Mouse (Mus musculus) lung, adult 2 months (tissue): Measurements from ENCODE around the gene Lrrn3.

Experiments used
- CTCF ChIP-seq: fragments of 200-500 bp; IDR thresholded peaks from 2 replicates; pipeline ENCODE4 v1.5.1; 2011; ENCODE audit warnings: mild to moderate bottlenecking, low read length, control low read depth; ENCODE audit not compliant: insufficient read depth
- POLR2A ChIP-seq: fragments of 200-500 bp; IDR thresholded peaks from 2 replicates; pipeline ENCODE4 v1.6.1; 2011; ENCODE audit warnings: low read depth, mild to moderate bottlenecking, control low read depth, low read length, borderline replicate concordance; ENCODE audit errors: extremely low read depth

- no peak for TF ChIP-seq CTCF
- no peak for TF ChIP-seq POLR2A
Observed at GRCm38 (mm10) chr12:41417961-41418360, 68.3 kb downstream of the Lrrn3 start.
